Mouse (Mus musculus) liver, embryonic 14.5 days (tissue): ENCODE data around the gene Fam229b.

Source experiments
- CTCF ChIP-seq: IDR thresholded peaks from 2 replicates; pipeline ENCODE4 v1.5.1; 2016; ENCODE audit warnings: antibody characterized with exemption, low read depth, control low read depth
- EP300 ChIP-seq: IDR thresholded peaks from 2 replicates; pipeline ENCODE4 v1.6.1; 2016; ENCODE audit warnings: antibody characterized with exemption, low read depth

GRCm38 (mm10) chr10:39133462-39134310 lies at the start of gene Fam229b, which contains the start of gene Tube1:
- TF ChIP-seq CTCF (0 out of 2 replicates have a peak, but pooled peaks have one; percentile 8), EP300 (no peak)
